13 mouse cellular contexts compared by ENCODE assay signal in the genomic region with DNA sequence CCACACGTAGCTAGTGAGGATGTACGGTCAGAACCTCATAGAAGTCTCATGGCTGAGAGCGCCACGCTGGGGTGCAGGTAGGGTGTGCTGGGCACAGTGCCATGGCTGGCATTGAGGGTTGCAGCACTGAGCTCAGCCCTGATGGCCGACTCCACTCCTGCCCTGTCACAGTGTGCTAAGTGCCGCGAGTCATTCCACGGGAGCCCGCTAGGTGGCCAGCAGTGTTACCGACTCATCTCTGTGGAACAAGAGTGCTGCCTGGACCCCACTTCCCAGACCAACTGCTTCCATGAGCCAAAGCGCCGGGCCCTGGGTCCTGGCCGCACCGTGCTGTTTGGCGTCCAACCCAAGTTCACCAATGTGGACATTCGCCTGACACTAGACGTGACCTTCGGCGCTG. TPM values are rescaled to one million over a fixed set of nuclear protein-coding genes. Genes with fewer than 3 reads are reported as not detected.
DNase-seq lines count a peak whose midpoint lies in the region; ATAC-seq and TF ChIP-seq lines count a peak whose summit lies in the region.
"Had no signal": no experiment of that assay in that cellular context is flagged by ENCODE, and none has a peak within 500 bp of the region (broad histone marks: within the 10 kb centered on the region; RNA-seq: fewer than 3 reads in every experiment).

No protein-coding gene starts in this region.

- no peak for ATAC-seq in neural tube, embryonic 15.5 days (ENCODE audit: low FRiP score)
- no peak; the same call in 1 of the 2 replicates for ATAC-seq in stomach, postnatal 0 days (ENCODE audit: low FRiP score, low TSS enrichment)
- ATAC-seq: forebrain, embryonic 16.5 days had no signal

- peak; percentile 54 for TF ChIP-seq CTCF in stomach, postnatal 0 days (IDR thresholded peaks at IDR 0.05; ENCODE audit: low read depth)

- H3K4me2 ChIP-seq in neural tube, embryonic 15.5 days, result no peak overlapping the region
- no peak overlapping the region for H3K4me2 ChIP-seq in stomach, postnatal 0 days (replicated peaks; ENCODE audit: low read depth)
- H3K4me2 ChIP-seq: midbrain, embryonic 11.5 days had no signal

- H3K27me3 ChIP-seq in neural tube, embryonic 15.5 days (replicated peaks), result peaks cover 13% of the 10 kb centered on the region
- H3K27me3 ChIP-seq in stomach, postnatal 0 days (ENCODE audit: control insufficient read depth, insufficient read depth, low read length), result peaks cover 4% of the 10 kb centered on the region; the same call in 1 of the 2 replicates

- no peaks in the 10 kb centered on the region for H3K9me3 ChIP-seq in neural tube, embryonic 15.5 days (replicated peaks)
- no peaks in the 10 kb centered on the region for H3K9me3 ChIP-seq in stomach, postnatal 0 days (ENCODE audit: control insufficient read depth, low read length)

- peak; percentile 45 for DNase-seq in gastrocnemius, postnatal 10 days
- no peak for DNase-seq in gastrocnemius, postnatal 4 days (ENCODE audit: low spot score in 2 of 2)
- peak; percentile 25 for DNase-seq in neural tube, embryonic 10.5 days (ENCODE audit: extremely low spot score, low spot score)
- peak; percentile 73 to 81 for DNase-seq in cerebellum, postnatal 14 days
- DNase-seq in stomach, postnatal 0 days (ENCODE audit: low spot score), result peak; percentile 38
- no peak for DNase-seq in kidney, adult 9 months
- no peak for DNase-seq in spleen, adult 18-20 months

- peaks cover 32% of the 10 kb centered on the region for H3K4me1 ChIP-seq in neural tube, embryonic 15.5 days
- no peaks in the 10 kb centered on the region for H3K4me1 ChIP-seq in stomach, postnatal 0 days (replicated peaks; ENCODE audit: control insufficient read depth, insufficient read depth)

- no peak overlapping the region for H3K27ac ChIP-seq in neural tube, embryonic 15.5 days (replicated peaks)
- H3K27ac ChIP-seq in stomach, postnatal 0 days (replicated peaks), result no peak overlapping the region

- WGBS in neural tube, embryonic 15.5 days, result 86% methylated on average over 19 of the region's 19 CpGs
- 90% methylated on average over 19 of the region's 19 CpGs for WGBS in stomach, postnatal 0 days

- H3K9ac ChIP-seq in neural tube, embryonic 15.5 days (replicated peaks), result no peak overlapping the region
- no peak overlapping the region for H3K9ac ChIP-seq in stomach, postnatal 0 days (ENCODE audit: low read length)

- peaks cover 52% of the 10 kb centered on the region for H3K36me3 ChIP-seq in neural tube, embryonic 15.5 days
- H3K36me3 ChIP-seq in stomach, postnatal 0 days (ENCODE audit: control insufficient read depth, insufficient read depth, low read length), result peaks cover 10% of the 10 kb centered on the region; the same call in 1 of the 2 replicates

- TF ChIP-seq EP300 in stomach, postnatal 0 days (optimal IDR thresholded peaks at IDR 0.05), result no peak

- no peak overlapping the region for H3K4me3 ChIP-seq in neural tube, embryonic 15.5 days (replicated peaks)
- no peak overlapping the region for H3K4me3 ChIP-seq in stomach, postnatal 0 days (ENCODE audit: low read depth, low read length)

RNA-seq across cellular contexts. Expression of a gene that starts 6.4 kb away (rescaled TPM):
- total RNA-seq in gastrocnemius, postnatal 10 days (2021), result not detected
- not detected for total RNA-seq in gastrocnemius, postnatal 4 days (2021)
- polyA plus RNA-seq in neural tube, embryonic 15.5 days (2015; fragmentation: Nextera tagmentation; extraction: Ambion mirVana), result 0.54 and 2.3 TPM in 2 replicates
- polyA plus RNA-seq in stomach, postnatal 0 days (2015; fragmentation: Nextera tagmentation; extraction: Ambion mirVana), result 4,615 and 4,883 TPM in 2 replicates
- total RNA-seq: hematopoietic stem cell, adult 5-6 weeks; left cerebral cortex, adult 18-20 months; MEL had no signal
- polyA plus RNA-seq: forebrain, embryonic 16.5 days; midbrain, embryonic 11.5 days had no signal

RNA-seq across cellular contexts. Expression of a gene that starts 35.4 kb away (rescaled TPM):
- 10 to 100 TPM; 18.2 to 18.4 TPM for total RNA-seq in gastrocnemius, postnatal 10 days (2021)
- 10 to 100 TPM; 25.4 to 37.7 TPM for total RNA-seq in gastrocnemius, postnatal 4 days (2021)
- polyA plus RNA-seq in neural tube, embryonic 15.5 days (2015; fragmentation: Nextera tagmentation; extraction: Ambion mirVana), result 12.1 and 12.5 TPM in 2 replicates
- polyA plus RNA-seq in stomach, postnatal 0 days (2015; fragmentation: Nextera tagmentation; extraction: Ambion mirVana), result 10.3 and 12.5 TPM in 2 replicates

RNA-seq across cellular contexts. Expression of a gene that starts 46.2 kb away (rescaled TPM):
- total RNA-seq in gastrocnemius, postnatal 10 days (2021), result 10 to 100 TPM; 24.0 to 27.2 TPM
- total RNA-seq in gastrocnemius, postnatal 4 days (2021), result 10 to 100 TPM; 34.9 to 40.4 TPM
- polyA plus RNA-seq in neural tube, embryonic 15.5 days (2015; fragmentation: Nextera tagmentation; extraction: Ambion mirVana), result 19.3 and 22.7 TPM in 2 replicates
- polyA plus RNA-seq in stomach, postnatal 0 days (2015; fragmentation: Nextera tagmentation; extraction: Ambion mirVana), result 3.3 and 3.6 TPM in 2 replicates

RNA-seq across cellular contexts. Expression of a gene that starts 49.5 kb away (rescaled TPM):
- total RNA-seq in gastrocnemius, postnatal 10 days (2021), result not detected
- total RNA-seq in gastrocnemius, postnatal 4 days (2021), result not detected
- polyA plus RNA-seq in neural tube, embryonic 15.5 days (2015; fragmentation: Nextera tagmentation; extraction: Ambion mirVana), result 1.3 and 1.6 TPM in 2 replicates
- polyA plus RNA-seq in stomach, postnatal 0 days (2015; fragmentation: Nextera tagmentation; extraction: Ambion mirVana), result 6.8 and 8.8 TPM in 2 replicates
- total RNA-seq: hematopoietic stem cell, adult 5-6 weeks; left cerebral cortex, adult 18-20 months; MEL had no signal

RNA-seq across cellular contexts. Expression of a gene that starts 57.2 kb away (rescaled TPM):
- total RNA-seq in gastrocnemius, postnatal 10 days (2021), result not detected
- total RNA-seq in gastrocnemius, postnatal 4 days (2021), result under 1 TPM; 0.23 to 0.29 TPM
- 73.5 and 98.1 TPM in 2 replicates for polyA plus RNA-seq in neural tube, embryonic 15.5 days (2015; fragmentation: Nextera tagmentation; extraction: Ambion mirVana)
- polyA plus RNA-seq in stomach, postnatal 0 days (2015; fragmentation: Nextera tagmentation; extraction: Ambion mirVana), result 0.67 and 1.1 TPM in 2 replicates
- total RNA-seq: hematopoietic stem cell, adult 5-6 weeks; MEL had no signal

Comparison
In these comparisons a context has a peak if more than half of its experiments do, and no peak if none do; other contexts are left out.
1. DNase-seq: peak in gastrocnemius, postnatal 10 days (single experiment), neural tube, embryonic 10.5 days (single experiment), cerebellum, postnatal 14 days (2 of 2) and stomach, postnatal 0 days (single experiment); none in gastrocnemius, postnatal 4 days (0 of 2), kidney, adult 9 months (single experiment) and spleen, adult 18-20 months (0 of 2).